Mouse (Mus musculus): ENCODE data around the gene Agxt.

- TF ChIP-seq CTCF (IDR thresholded peaks at IDR 0.05; ENCODE audit: low read depth) (no peak), EP300 (IDR thresholded peaks at IDR 0.05; ENCODE audit: low read depth) (no peak)
These were observed 34.8 kb upstream of the Agxt start for GRCm38 (mm10) chr1:93100243-93100575.
